Mouse (Mus musculus): ENCODE data around the gene Itgb1bp1. TPM values are rescaled to one million over a fixed set of nuclear protein-coding genes. Genes with fewer than 3 reads are reported as not detected.

The Itgb1bp1 gene
- polyA plus RNA-seq, 1 experiment = 21.1 TPM

- Histone ChIP-seq H3K27ac (ENCODE audit: insufficient read depth, low read length) (no peak overlapping the region), H3K36me3 (ENCODE audit: control insufficient read depth, insufficient read depth, low read length, poor library complexity, severe bottlenecking) (peaks cover 59% of the 10 kb centered on the region), H3K9me3 (replicated peaks; ENCODE audit: control insufficient read depth, insufficient read depth, low read length, poor library complexity, severe bottlenecking) (no peaks in the 10 kb centered on the region), H3K4me3 (ENCODE audit: low read depth, low read length) (no peak overlapping the region), H3K9ac (ENCODE audit: low read depth, poor library complexity, severe bottlenecking) (no peak overlapping the region), H3K27me3 (ENCODE audit: control insufficient read depth, insufficient read depth, low read length, poor library complexity, severe bottlenecking) (no peaks in the 10 kb centered on the region), H3K4me1 (ENCODE audit: control insufficient read depth, insufficient read depth, low read length) (no peaks in the 10 kb centered on the region)
- no peak for TF ChIP-seq POLR2A (IDR thresholded peaks at IDR 0.05; ENCODE audit: insufficient read depth, low read length)
- no peak for TF ChIP-seq EP300 (IDR thresholded peaks at IDR 0.05; ENCODE audit: insufficient read depth, low read depth, low read length)
- no peak for TF ChIP-seq CTCF (IDR thresholded peaks at IDR 0.05; ENCODE audit: low read depth, low read length)
Observed at GRCm38 (mm10) chr12:21306721-21307120, 20.6 kb upstream of the Itgb1bp1 start.

GRCm38 (mm10) chr12:21305741-21306140 is 19.7 kb upstream of the Itgb1bp1 start:
- Histone ChIP-seq H3K4me3 (ENCODE audit: low read depth, low read length) (no peak overlapping the region), H3K9ac (ENCODE audit: low read depth, poor library complexity, severe bottlenecking) (no peak overlapping the region), H3K27ac (ENCODE audit: insufficient read depth, low read length) (no peak overlapping the region), H3K36me3 (ENCODE audit: control insufficient read depth, insufficient read depth, low read length, poor library complexity, severe bottlenecking) (peaks cover 65% of the 10 kb centered on the region), H3K9me3 (replicated peaks; ENCODE audit: control insufficient read depth, insufficient read depth, low read length, poor library complexity, severe bottlenecking) (no peaks in the 10 kb centered on the region), H3K4me1 (ENCODE audit: control insufficient read depth, insufficient read depth, low read length) (no peaks in the 10 kb centered on the region), H3K27me3 (ENCODE audit: control insufficient read depth, insufficient read depth, low read length, poor library complexity, severe bottlenecking) (no peaks in the 10 kb centered on the region)
- TF ChIP-seq CTCF (IDR thresholded peaks at IDR 0.05; ENCODE audit: low read depth, low read length) (no peak), POLR2A (IDR thresholded peaks at IDR 0.05; ENCODE audit: insufficient read depth, low read length) (no peak), EP300 (IDR thresholded peaks at IDR 0.05; ENCODE audit: insufficient read depth, low read depth, low read length) (no peak)

DNA sequence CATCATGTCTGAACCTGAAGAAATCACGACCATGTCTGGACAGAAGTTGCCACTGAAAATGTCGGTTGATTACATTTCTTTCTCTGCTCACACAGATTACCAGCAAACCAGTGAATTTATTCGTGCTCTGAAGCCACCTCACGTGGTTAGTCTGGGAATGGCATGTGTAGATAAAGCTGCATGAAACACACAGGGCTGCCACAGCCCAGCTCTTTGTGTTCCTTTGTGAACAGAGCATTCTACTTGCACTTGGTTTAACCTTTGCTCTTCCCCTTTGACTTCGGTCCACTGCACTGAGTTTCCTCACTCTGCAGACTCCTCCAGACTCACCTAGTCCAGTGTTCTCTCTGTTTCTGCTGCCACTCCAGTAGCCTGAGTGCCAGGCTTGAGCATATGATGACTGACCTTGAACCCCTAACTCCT is 16.3 kb upstream of the Itgb1bp1 start:
- no peak overlapping the region for H3K9ac ChIP-seq (ENCODE audit: low read depth, poor library complexity, severe bottlenecking)
- no peak overlapping the region for H3K27ac ChIP-seq (ENCODE audit: insufficient read depth, low read length)
- H3K36me3 ChIP-seq (ENCODE audit: control insufficient read depth, insufficient read depth, low read length, poor library complexity, severe bottlenecking) = peaks cover 45% of the 10 kb centered on the region
- no peak overlapping the region for H3K4me3 ChIP-seq (ENCODE audit: low read depth, low read length)
- H3K27me3 ChIP-seq (ENCODE audit: control insufficient read depth, insufficient read depth, low read length, poor library complexity, severe bottlenecking) = no peaks in the 10 kb centered on the region
- TF ChIP-seq EP300 (IDR thresholded peaks at IDR 0.05; ENCODE audit: insufficient read depth, low read depth, low read length) (no peak), POLR2A (IDR thresholded peaks at IDR 0.05; ENCODE audit: insufficient read depth, low read length) (no peak), CTCF (IDR thresholded peaks at IDR 0.05; ENCODE audit: low read depth, low read length) (no peak)
- H3K9me3 ChIP-seq (replicated peaks; ENCODE audit: control insufficient read depth, insufficient read depth, low read length, poor library complexity, severe bottlenecking) = no peaks in the 10 kb centered on the region
- no peaks in the 10 kb centered on the region for H3K4me1 ChIP-seq (ENCODE audit: control insufficient read depth, insufficient read depth, low read length)

GRCm38 (mm10) chr12:21301932-21302331 is 15.8 kb upstream of the Itgb1bp1 start:
- H3K9ac ChIP-seq (ENCODE audit: low read depth, poor library complexity, severe bottlenecking) = no peak overlapping the region
- no peak for TF ChIP-seq CTCF (IDR thresholded peaks at IDR 0.05; ENCODE audit: low read depth, low read length)
- no peak for TF ChIP-seq POLR2A (IDR thresholded peaks at IDR 0.05; ENCODE audit: insufficient read depth, low read length)
- TF ChIP-seq EP300 (IDR thresholded peaks at IDR 0.05; ENCODE audit: insufficient read depth, low read depth, low read length) = no peak
- H3K4me3 ChIP-seq (ENCODE audit: low read depth, low read length) = no peak overlapping the region
- no peaks in the 10 kb centered on the region for H3K9me3 ChIP-seq (replicated peaks; ENCODE audit: control insufficient read depth, insufficient read depth, low read length, poor library complexity, severe bottlenecking)
- H3K4me1 ChIP-seq (ENCODE audit: control insufficient read depth, insufficient read depth, low read length) = no peaks in the 10 kb centered on the region
- H3K36me3 ChIP-seq (ENCODE audit: control insufficient read depth, insufficient read depth, low read length, poor library complexity, severe bottlenecking) = peaks cover 44% of the 10 kb centered on the region
- no peaks in the 10 kb centered on the region for H3K27me3 ChIP-seq (ENCODE audit: control insufficient read depth, insufficient read depth, low read length, poor library complexity, severe bottlenecking)
- no peak overlapping the region for H3K27ac ChIP-seq (ENCODE audit: insufficient read depth, low read length)

DNA sequence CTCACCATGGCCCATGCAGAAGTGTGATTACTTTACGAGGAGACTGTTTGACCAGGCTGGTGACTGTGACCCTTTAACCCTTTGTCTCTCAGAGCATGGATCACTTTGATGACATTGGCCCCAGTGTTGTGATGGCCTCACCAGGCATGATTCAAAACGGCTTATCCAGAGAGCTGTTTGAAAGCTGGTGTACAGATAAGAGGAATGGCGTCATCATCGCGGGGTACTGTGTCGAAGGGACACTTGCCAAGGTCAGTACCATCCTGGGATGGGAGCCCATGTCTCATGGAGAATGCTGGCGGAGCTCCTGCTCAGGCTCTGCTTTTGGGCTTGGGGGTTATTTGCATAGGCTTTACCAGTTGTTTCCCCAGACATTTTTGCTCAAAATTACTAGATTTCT is 15.2 kb upstream of the Itgb1bp1 start:
- H3K9me3 ChIP-seq (replicated peaks; ENCODE audit: control insufficient read depth, insufficient read depth, low read length, poor library complexity, severe bottlenecking) = no peaks in the 10 kb centered on the region
- H3K27me3 ChIP-seq (ENCODE audit: control insufficient read depth, insufficient read depth, low read length, poor library complexity, severe bottlenecking) = no peaks in the 10 kb centered on the region
- peaks cover 46% of the 10 kb centered on the region for H3K36me3 ChIP-seq (ENCODE audit: control insufficient read depth, insufficient read depth, low read length, poor library complexity, severe bottlenecking)
- no peak overlapping the region for H3K27ac ChIP-seq (ENCODE audit: insufficient read depth, low read length)
- TF ChIP-seq EP300 (IDR thresholded peaks at IDR 0.05; ENCODE audit: insufficient read depth, low read depth, low read length) = no peak
- no peak for TF ChIP-seq CTCF (IDR thresholded peaks at IDR 0.05; ENCODE audit: low read depth, low read length)
- TF ChIP-seq POLR2A (IDR thresholded peaks at IDR 0.05; ENCODE audit: insufficient read depth, low read length) = no peak
- H3K4me3 ChIP-seq (ENCODE audit: low read depth, low read length) = no peak overlapping the region
- H3K9ac ChIP-seq (ENCODE audit: low read depth, poor library complexity, severe bottlenecking) = no peak overlapping the region
- H3K4me1 ChIP-seq (ENCODE audit: control insufficient read depth, insufficient read depth, low read length) = no peaks in the 10 kb centered on the region

DNA sequence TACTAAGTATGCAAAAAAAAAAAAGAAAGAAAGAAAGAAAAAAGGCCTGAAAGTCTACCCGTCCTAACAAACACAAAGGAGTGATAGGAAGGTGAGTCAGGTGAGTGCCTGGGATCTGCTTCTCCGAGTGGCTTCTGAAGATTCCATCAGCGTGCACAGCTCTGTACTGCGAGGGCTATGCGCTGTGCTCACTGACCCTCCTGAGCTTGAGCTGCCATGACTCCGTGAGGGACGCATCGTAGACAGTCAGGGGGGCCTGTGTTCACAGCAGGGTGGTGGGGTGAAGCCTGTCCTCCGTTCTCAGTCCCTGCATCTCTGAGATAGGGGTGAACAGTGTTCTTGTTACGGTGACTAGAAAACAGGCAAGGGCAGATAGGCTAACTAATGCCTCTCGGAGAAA is 12.8 kb upstream of the Itgb1bp1 start:
- H3K4me1 ChIP-seq (ENCODE audit: control insufficient read depth, insufficient read depth, low read length) = no peaks in the 10 kb centered on the region
- H3K27me3 ChIP-seq (ENCODE audit: control insufficient read depth, insufficient read depth, low read length, poor library complexity, severe bottlenecking) = no peaks in the 10 kb centered on the region
- H3K36me3 ChIP-seq (ENCODE audit: control insufficient read depth, insufficient read depth, low read length, poor library complexity, severe bottlenecking) = peaks cover 50% of the 10 kb centered on the region
- H3K9me3 ChIP-seq (replicated peaks; ENCODE audit: control insufficient read depth, insufficient read depth, low read length, poor library complexity, severe bottlenecking) = no peaks in the 10 kb centered on the region
- H3K9ac ChIP-seq (ENCODE audit: low read depth, poor library complexity, severe bottlenecking) = no peak overlapping the region
- no peak overlapping the region for H3K4me3 ChIP-seq (ENCODE audit: low read depth, low read length)
- no peak overlapping the region for H3K27ac ChIP-seq (ENCODE audit: insufficient read depth, low read length)
- TF ChIP-seq CTCF (IDR thresholded peaks at IDR 0.05; ENCODE audit: low read depth, low read length) = no peak
- no peak for TF ChIP-seq EP300 (IDR thresholded peaks at IDR 0.05; ENCODE audit: insufficient read depth, low read depth, low read length)
- TF ChIP-seq POLR2A (IDR thresholded peaks at IDR 0.05; ENCODE audit: insufficient read depth, low read length) = no peak

Measured in ES-Bruce4 (cell line).